Mouse (Mus musculus): Measurements from ENCODE around the gene Mdp1.

Mdp1 gene

GRCm38 (mm10) chr14:55659960-55660573 lies at the start of gene Mdp1:
Gene Mdp1 (minus strand): TSS chr14:55660508.
- peak; percentile 86 for DNase-seq (ENCODE audit: low read depth)

- no peak for DNase-seq (ENCODE audit: low read depth)
These were observed 49.2 kb upstream of the Mdp1 start for GRCm38 (mm10) chr14:55709509-55709908.

- no peak for DNase-seq (ENCODE audit: low read depth)
These were observed 47.1 kb upstream of the Mdp1 start for GRCm38 (mm10) chr14:55707397-55707796.

- no peak for DNase-seq (ENCODE audit: low read depth)
These were observed 45.8 kb upstream of the Mdp1 start for GRCm38 (mm10) chr14:55706051-55706600.

GRCm38 (mm10) chr14:55702761-55703160 lies 42.5 kb upstream of the Mdp1 start:
- DNase-seq (ENCODE audit: low read depth): no peak

- no peak for DNase-seq (ENCODE audit: low read depth)
These were observed 40.8 kb upstream of the Mdp1 start for GRCm38 (mm10) chr14:55701131-55701530.

GRCm38 (mm10) chr14:55697226-55697625 lies 36.9 kb upstream of the Mdp1 start:
- DNase-seq (ENCODE audit: low read depth): peak; percentile 84

GRCm38 (mm10) chr14:55689433-55689832 lies 29.1 kb upstream of the Mdp1 start:
- DNase-seq (ENCODE audit: low read depth): no peak

GRCm38 (mm10) chr14:55682118-55682493 lies 21.8 kb upstream of the Mdp1 start:
- DNase-seq (ENCODE audit: low read depth): no peak

- DNase-seq (ENCODE audit: low read depth): peak; percentile 98
These were observed 21.1 kb upstream of the Mdp1 start, which contains the start of gene Tinf2 for GRCm38 (mm10) chr14:55681160-55682117. Gene Tinf2 (minus strand): TSS chr14:55681820.

GRCm38 (mm10) chr14:55677615-55678014 lies 17.3 kb upstream of the Mdp1 start:
- DNase-seq (ENCODE audit: low read depth): no peak

GRCm38 (mm10) chr14:55672741-55673060 lies 12.4 kb upstream of the Mdp1 start:
- no peak for DNase-seq (ENCODE audit: low read depth)

- DNase-seq (ENCODE audit: low read depth): peak; percentile 99
These were observed 11.8 kb upstream of the Mdp1 start, which contains the start of the genes Gmpr2 and Nedd8 for GRCm38 (mm10) chr14:55671833-55672740. Gene Gmpr2 (plus strand): TSS chr14:55671941. Gene Nedd8 (minus strand): TSS chr14:55672124.

- no peak for DNase-seq (ENCODE audit: low read depth)
These were observed 11.2 kb upstream of the Mdp1 start for GRCm38 (mm10) chr14:55671486-55671832.

GRCm38 (mm10) chr14:55660636-55661035 lies 328 bp upstream of the Mdp1 start:
- no peak for DNase-seq (ENCODE audit: low read depth)

GRCm38 (mm10) chr14:55658011-55658410 lies 2.3 kb downstream of the Mdp1 start:
- DNase-seq (ENCODE audit: low read depth): no peak

- DNase-seq (ENCODE audit: low read depth): no peak
These were observed 3.4 kb downstream of the Mdp1 start for GRCm38 (mm10) chr14:55656935-55657334.

- DNase-seq (ENCODE audit: low read depth): no peak
These were observed 8.8 kb downstream of the Mdp1 start for GRCm38 (mm10) chr14:55651528-55651927.

GRCm38 (mm10) chr14:55649884-55650283 lies 10.4 kb downstream of the Mdp1 start, which contains the start of gene Tssk4:
Gene Tssk4 (plus strand): TSS chr14:55650184.
- no peak for DNase-seq (ENCODE audit: low read depth)

GRCm38 (mm10) chr14:55644261-55644888 lies 15.9 kb downstream of the Mdp1 start:
- DNase-seq (ENCODE audit: low read depth): peak; percentile 62

All from 416B (cell line).